Mouse (Mus musculus) heart, postnatal 36 days (tissue): ENCODE results near the gene Tesc. TPM values are rescaled to one million over a fixed set of nuclear protein-coding genes. Genes with fewer than 3 reads are reported as not detected.

Source experiments
- DNase-seq, 2 experiments: peaks; one replicate each; pipeline ENCODE4 v3.0.0; 2021 to 2022
- intact Hi-C: fragments of 180-260 bp; cut with DNase I; formaldehyde crosslinking; loops from one replicate; pipeline ENCODE4 v1.15.1; 2025
- total RNA-seq, 2 experiments: library from RNA; stranded (reverse); gene quantifications; 2 replicates each; pipeline ENCODE4 v1.2.3; 2021

The Tesc gene
- total RNA-seq, 2 experiments from 2014 or later = 218 to 224 TPM

- no peak for DNase-seq
- intact Hi-C loops = no loop called here
Measured at GRCm38 (mm10) chr5:118037798-118038484, 10.4 kb downstream of the Tesc start.

- no peak for DNase-seq
- intact Hi-C loops = no loop called here
Measured at GRCm38 (mm10) chr5:118039241-118039668, 11.7 kb downstream of the Tesc start.

GRCm38 (mm10) chr5:118042599-118042998 is 15.1 kb downstream of the Tesc start:
- no peak for DNase-seq
- intact Hi-C loops = no loop called here

DNA sequence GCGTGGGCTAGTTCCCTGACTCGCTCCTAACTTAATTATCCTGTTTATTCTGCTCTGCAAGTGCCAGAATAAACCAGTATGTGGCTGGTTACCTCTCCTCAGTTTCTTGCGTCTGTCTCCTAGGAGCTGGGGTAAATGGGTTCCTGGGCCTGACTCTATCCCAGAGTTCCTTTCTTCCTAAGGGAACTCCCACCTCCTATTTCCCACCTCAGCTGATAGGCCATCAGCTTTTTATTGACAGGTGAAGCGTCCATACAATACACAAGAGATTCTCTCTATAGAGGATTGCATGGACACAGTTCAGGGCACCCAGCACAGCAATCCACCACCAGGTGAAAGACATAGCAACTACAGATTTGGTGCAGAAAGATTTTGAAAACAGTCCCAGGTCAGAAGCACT is 16.2 kb downstream of the Tesc start:
- intact Hi-C loops = no loop called here

DNA sequence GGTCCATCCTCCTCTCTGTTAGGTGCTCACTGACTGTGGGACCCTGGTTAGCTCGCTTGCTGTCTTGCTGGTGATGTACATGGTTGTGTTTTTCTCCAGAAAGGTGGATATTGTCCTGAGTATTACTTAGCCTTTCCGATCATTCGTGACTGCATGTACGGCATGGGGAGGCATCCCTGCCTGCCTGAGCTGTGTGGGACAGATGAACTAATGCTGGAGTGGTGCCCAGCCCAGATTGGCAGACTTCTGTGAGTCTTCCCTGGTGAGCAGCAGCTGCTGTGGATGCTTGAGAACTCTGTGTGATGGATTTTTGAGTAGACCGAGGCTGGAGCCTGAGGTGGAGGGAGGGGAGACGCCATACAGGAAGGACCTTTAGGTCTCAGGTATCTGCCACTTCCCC is 17.4 kb downstream of the Tesc start:
- DNase-seq = no peak
- intact Hi-C loops = no loop called here

More for the DNA sequence above, 16.2 kb downstream of the Tesc start:
- DNase-seq = no peak

GRCm38 (mm10) chr5:118045385-118045784 is 17.8 kb downstream of the Tesc start:
- intact Hi-C loops = no loop called here
- DNase-seq = no peak

DNA sequence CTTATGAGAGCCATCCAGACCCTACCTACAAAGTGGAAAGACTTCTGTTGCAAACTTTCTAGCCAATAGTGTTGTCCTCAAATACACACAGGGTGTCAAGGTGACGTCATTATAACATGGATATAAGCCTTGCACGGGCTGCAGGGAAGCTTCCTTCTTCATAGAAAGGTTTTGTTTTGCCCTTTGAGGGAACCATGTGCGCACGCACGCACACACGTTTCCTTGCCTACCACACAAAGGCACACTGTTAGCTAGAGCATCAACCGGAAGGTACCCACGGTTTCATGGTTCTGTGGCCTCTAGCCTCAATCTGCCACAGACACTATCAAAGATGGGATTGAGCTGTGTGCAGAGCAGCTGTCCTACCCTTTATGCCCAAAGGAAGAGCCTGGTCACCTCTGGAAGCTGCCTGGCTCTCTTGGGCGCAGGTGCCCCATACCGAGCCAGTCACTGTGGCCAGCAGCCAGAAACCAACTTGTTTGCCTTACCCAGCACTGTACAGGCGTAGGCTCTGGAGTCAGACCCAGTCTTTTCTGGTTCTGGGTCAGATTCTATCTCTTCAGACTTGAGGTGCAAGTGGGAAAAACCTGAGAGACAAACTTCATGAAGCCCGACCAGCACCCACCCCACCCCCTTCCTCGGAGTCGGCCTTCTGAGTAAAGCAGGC is 19.7 kb downstream of the Tesc start:
- no peak for DNase-seq
- intact Hi-C loops = no loop called here

DNA sequence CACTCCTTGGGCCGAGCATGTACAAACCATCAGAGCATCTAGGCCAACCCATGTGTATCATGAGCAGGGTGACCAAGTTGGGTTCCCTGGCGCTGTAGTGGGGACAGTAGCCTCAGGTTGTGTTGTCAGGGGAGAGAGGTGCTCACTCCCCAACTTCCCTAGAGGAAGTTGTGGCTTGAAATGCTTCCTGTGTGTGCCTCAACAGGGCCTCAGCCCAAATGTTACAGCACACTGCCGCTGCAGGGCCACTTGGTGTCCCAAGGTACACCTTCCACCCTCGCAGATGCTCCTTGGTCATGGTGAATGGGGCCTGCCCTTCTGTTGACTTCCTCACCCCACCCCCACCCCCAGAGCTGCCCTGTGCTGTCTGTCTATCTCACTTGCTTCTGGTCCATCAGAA is 20.9 kb downstream of the Tesc start:
- no peak for DNase-seq
- intact Hi-C loops = no loop called here

DNA sequence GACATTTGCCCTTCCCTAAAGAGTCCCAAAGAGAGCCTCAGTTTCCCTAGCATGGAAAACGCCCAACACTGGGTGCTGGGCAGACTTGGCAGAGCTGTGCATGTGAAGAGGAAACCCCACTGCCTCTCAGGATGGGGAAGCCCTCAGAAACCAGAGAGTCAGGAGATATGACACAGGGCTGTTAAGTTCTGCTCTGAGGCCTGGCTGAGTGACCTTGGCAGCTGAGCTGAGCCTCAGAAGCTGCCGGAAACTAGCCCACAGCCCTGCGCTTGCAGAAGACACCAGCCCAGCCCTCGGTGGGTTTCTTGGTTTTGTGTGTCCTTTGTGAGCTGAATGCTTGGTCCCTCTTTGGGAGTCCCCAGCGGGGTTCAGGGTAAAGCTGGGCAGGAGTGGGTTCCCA is 21.4 kb downstream of the Tesc start:
- intact Hi-C loops = no loop called here
- no peak for DNase-seq

GRCm38 (mm10) chr5:118050743-118051142 is 23.2 kb downstream of the Tesc start:
- intact Hi-C loops = no loop called here
- DNase-seq = no peak

- DNase-seq = no peak
Measured at GRCm38 (mm10) chr5:118051981-118052662, 24.6 kb downstream of the Tesc start.

GRCm38 (mm10) chr5:118053205-118053604 is 25.7 kb downstream of the Tesc start:
- intact Hi-C loops = no loop called here

More at GRCm38 (mm10) chr5:118051981-118052662, 24.6 kb downstream of the Tesc start:
- intact Hi-C loops = no loop called here

GRCm38 (mm10) chr5:118057508-118058111 is 30.1 kb downstream of the Tesc start:
- intact Hi-C loops = loop anchor here (2.0 kb wide), 1 partner anchor 29 kb away; no protein-coding TSS in a partner anchor
- DNase-seq = peak in 1 of 2 experiments; percentile 47

More at GRCm38 (mm10) chr5:118053205-118053604, 25.7 kb downstream of the Tesc start:
- DNase-seq = no peak

- intact Hi-C loops = loop anchor here (2.0 kb wide), 1 partner anchor 30 kb away; no protein-coding TSS in a partner anchor
- DNase-seq = peak in 1 of 2 experiments; percentile 56
Measured at GRCm38 (mm10) chr5:118058858-118059257, 31.3 kb downstream of the Tesc start.

GRCm38 (mm10) chr5:118059646-118060045 is 32.1 kb downstream of the Tesc start:
- DNase-seq = no peak
- intact Hi-C loops = loop anchor here (2.0 kb wide), 1 partner anchor 31 kb away; no protein-coding TSS in a partner anchor

GRCm38 (mm10) chr5:118061391-118061790 is 33.8 kb downstream of the Tesc start:
- no peak for DNase-seq
- intact Hi-C loops = no loop called here

GRCm38 (mm10) chr5:118063181-118063621 is 35.7 kb downstream of the Tesc start:
- intact Hi-C loops = no loop called here
- no peak for DNase-seq

DNA sequence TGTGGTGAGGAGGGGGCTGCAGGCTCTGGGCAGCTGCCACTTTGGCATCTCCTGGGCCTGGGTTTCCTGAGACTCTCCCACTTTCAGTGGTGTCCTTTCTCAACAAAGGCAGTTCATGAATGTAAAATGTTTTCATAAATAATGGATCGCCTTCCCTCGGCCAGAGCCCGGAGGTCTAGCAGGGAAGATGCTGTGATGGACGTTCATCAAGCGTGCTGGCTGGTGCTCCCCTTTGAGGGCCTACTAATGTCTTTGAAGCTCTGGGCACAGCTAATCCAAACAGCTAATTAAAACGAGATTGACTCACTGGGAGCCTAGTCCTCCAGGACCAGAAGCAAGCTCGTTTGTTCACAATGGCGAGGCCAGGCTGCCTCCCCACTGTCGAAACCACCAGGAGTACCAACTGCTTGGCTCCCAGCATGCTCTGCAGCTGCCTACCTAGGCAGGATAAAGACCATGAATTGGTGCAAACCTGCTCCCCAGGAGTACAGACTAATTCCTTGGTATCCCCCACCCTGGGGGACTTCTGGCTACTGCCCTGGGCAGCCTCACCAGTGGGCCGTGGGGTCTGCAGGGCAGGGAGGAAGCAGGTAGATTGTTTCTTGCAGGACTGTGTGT is 36.9 kb downstream of the Tesc start:
- DNase-seq = no peak
- intact Hi-C loops = no loop called here

DNA sequence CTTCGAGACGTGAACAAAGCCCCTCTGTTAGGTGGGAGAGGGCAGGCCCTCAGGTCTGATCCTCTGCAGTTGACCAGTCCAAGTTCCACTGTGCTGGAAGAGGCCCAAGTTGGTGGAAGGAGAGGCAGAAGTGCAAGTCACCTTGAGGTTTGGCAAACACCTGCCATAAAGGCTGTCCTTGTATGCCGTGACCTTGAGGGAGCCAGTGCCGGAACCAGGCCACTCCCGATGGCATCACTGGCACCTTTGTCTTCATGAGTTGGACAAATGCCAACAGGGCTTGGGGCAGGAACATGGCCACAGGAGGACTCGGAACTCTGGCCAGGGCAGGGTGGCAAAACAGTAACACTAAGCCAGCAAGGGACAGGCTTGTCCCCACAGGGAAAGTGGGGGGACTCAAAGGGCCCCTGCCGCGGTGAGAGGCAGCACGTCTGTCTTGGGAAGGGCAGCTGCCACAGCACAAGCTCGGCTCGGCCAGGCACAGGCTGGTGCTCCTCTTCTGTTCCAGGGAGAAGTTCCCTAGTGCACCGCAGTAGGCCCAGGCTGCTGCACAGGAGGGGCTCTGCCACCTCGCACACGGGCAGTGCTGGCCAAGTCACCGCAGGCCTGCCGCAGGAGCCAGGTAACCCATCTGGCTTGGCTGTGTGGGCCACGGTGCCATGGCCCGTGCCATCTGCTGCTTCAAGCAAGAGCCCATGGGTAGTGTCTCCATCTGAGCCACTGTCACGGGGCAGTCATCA is 38.1 kb downstream of the Tesc start:
- peak; percentile 38 to 58 for DNase-seq
- intact Hi-C loops = no loop called here

GRCm38 (mm10) chr5:118066828-118067227 is 39.3 kb downstream of the Tesc start:
- intact Hi-C loops = no loop called here
- DNase-seq = peak; percentile 74 to 77
